In the genomic region with DNA sequence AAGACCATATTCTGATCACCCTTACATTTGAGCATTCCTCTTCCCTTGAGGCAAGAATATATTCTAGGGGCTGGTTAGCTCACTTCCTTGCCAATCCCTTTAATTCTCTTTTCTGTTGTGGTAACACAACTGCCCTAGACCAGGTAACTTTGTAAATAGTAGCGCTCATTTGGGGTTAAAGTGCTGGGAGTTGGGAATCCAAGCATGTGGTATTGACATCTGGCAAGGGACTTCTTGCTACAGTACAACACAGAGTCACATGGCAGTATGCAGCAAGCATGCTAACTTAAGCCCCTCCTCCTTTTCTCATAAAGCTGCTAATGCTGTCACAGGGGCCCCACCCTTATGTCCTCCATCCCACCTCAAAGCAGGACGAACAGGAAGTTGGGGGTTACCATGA, we compare ENCODE assay signal across 26 mouse cellular contexts.
DNase-seq lines count a peak whose midpoint lies in the region; ATAC-seq lines count a peak whose summit lies in the region.
"Had no signal": no experiment of that assay in that cellular context is flagged by ENCODE, and none has a peak within 500 bp of the region (broad histone marks: within the 10 kb centered on the region; RNA-seq: fewer than 3 reads in every experiment).

No protein-coding gene starts in this region.

- H3K9ac ChIP-seq in forebrain, embryonic 11.5 days (ENCODE audit: low read length), result no peak overlapping the region
- no peak overlapping the region for H3K9ac ChIP-seq in forebrain, embryonic 12.5 days
- no peak overlapping the region for H3K9ac ChIP-seq in neural tube, embryonic 13.5 days
- H3K9ac ChIP-seq: embryonic facial prominence, embryonic 13.5 days; forebrain, postnatal 0 days; heart, embryonic 12.5 days; hindbrain, embryonic 14.5 days had no signal

- H3K4me1 ChIP-seq in forebrain, embryonic 11.5 days (replicated peaks; ENCODE audit: control insufficient read depth, insufficient read depth, low read length), result no peaks in the 10 kb centered on the region
- peaks cover 19% of the 10 kb centered on the region for H3K4me1 ChIP-seq in forebrain, embryonic 12.5 days
- peaks cover 36% of the 10 kb centered on the region for H3K4me1 ChIP-seq in neural tube, embryonic 13.5 days (replicated peaks)

- peak; percentile 41 for DNase-seq in forebrain, embryonic 11.5 days (ENCODE audit: low spot score)
- no peak for DNase-seq in neural tube, embryonic 10.5 days (ENCODE audit: extremely low spot score, low spot score)
- no peak for DNase-seq in cerebellum, adult 9-10 months
- DNase-seq: adrenal gland, postnatal 10 days; adrenal gland, postnatal 36 days; B cell, adult 2 months; cerebellum, adult 18-20 months; cerebellum, adult 9-11 months; cerebellum, postnatal 25 days; embryo, embryonic 11 days; forebrain, postnatal 0 days; gastrocnemius, adult 2 months; gastrocnemius, postnatal 14 days; heart, postnatal 14 days; heart, postnatal 4 days had no signal

- 79% methylated on average over 2 of the region's 2 CpGs for WGBS in forebrain, embryonic 11.5 days
- WGBS in forebrain, embryonic 12.5 days, result 78% methylated on average over 2 of the region's 2 CpGs
- 73% methylated on average over 2 of the region's 2 CpGs for WGBS in neural tube, embryonic 13.5 days

- ATAC-seq in forebrain, embryonic 11.5 days (replicated peaks; ENCODE audit: low FRiP score), result no peak
- no peak for ATAC-seq in forebrain, embryonic 12.5 days (ENCODE audit: low FRiP score)
- ATAC-seq in neural tube, embryonic 13.5 days (ENCODE audit: low read depth), result no peak
- 0 out of 2 replicates have a peak, but pooled peaks have one; percentile 5 for ATAC-seq in common myeloid progenitor, adult 5-6 weeks (replicated peaks; ENCODE audit: low read depth, poor library complexity, severe bottlenecking)
- ATAC-seq: forebrain, postnatal 0 days; hindbrain, postnatal 0 days; inflammation-experienced regulatory T-cells, adult 6 months; intestine, embryonic 16.5 days had no signal

- no peak overlapping the region for H3K4me2 ChIP-seq in forebrain, embryonic 11.5 days (ENCODE audit: low read depth, low read length, severe bottlenecking)
- no peak overlapping the region for H3K4me2 ChIP-seq in forebrain, embryonic 12.5 days
- no peak overlapping the region for H3K4me2 ChIP-seq in neural tube, embryonic 13.5 days
- H3K4me2 ChIP-seq: embryonic facial prominence, embryonic 13.5 days; heart, embryonic 12.5 days; hindbrain, embryonic 14.5 days had no signal

- no peak overlapping the region for H3K4me3 ChIP-seq in forebrain, embryonic 11.5 days (ENCODE audit: low read depth, low read length)
- H3K4me3 ChIP-seq in forebrain, embryonic 12.5 days (replicated peaks), result no peak overlapping the region
- H3K4me3 ChIP-seq in neural tube, embryonic 13.5 days, result no peak overlapping the region
- H3K4me3 ChIP-seq: embryonic facial prominence, embryonic 10.5 days; embryonic facial prominence, embryonic 13.5 days; erythroblast, embryonic 14.5 days; gastrocnemius, adult 2 months; heart, embryonic 12.5 days had no signal

- no peaks in the 10 kb centered on the region for H3K36me3 ChIP-seq in forebrain, embryonic 11.5 days (ENCODE audit: control insufficient read depth, insufficient read depth, low read length)
- H3K36me3 ChIP-seq in forebrain, embryonic 12.5 days (replicated peaks), result no peaks in the 10 kb centered on the region
- no peaks in the 10 kb centered on the region for H3K36me3 ChIP-seq in neural tube, embryonic 13.5 days
- H3K36me3 ChIP-seq: embryonic facial prominence, embryonic 10.5 days; embryonic facial prominence, embryonic 13.5 days; heart, embryonic 12.5 days had no signal

- no peaks in the 10 kb centered on the region for H3K27me3 ChIP-seq in forebrain, embryonic 11.5 days (ENCODE audit: control insufficient read depth, insufficient read depth, low read length)
- H3K27me3 ChIP-seq in forebrain, embryonic 12.5 days, result no peaks in the 10 kb centered on the region
- H3K27me3 ChIP-seq in neural tube, embryonic 13.5 days, result no peaks in the 10 kb centered on the region
- H3K27me3 ChIP-seq: embryonic facial prominence, embryonic 13.5 days; heart, embryonic 12.5 days had no signal

- H3K9me3 ChIP-seq in forebrain, embryonic 11.5 days (ENCODE audit: control insufficient read depth, low read length), result no peaks in the 10 kb centered on the region
- H3K9me3 ChIP-seq in forebrain, embryonic 12.5 days, result no peaks in the 10 kb centered on the region
- H3K9me3 ChIP-seq in neural tube, embryonic 13.5 days, result no peaks in the 10 kb centered on the region
- H3K9me3 ChIP-seq: embryonic facial prominence, embryonic 13.5 days; heart, embryonic 12.5 days had no signal

- no peak overlapping the region for H3K27ac ChIP-seq in forebrain, embryonic 11.5 days (ENCODE audit: low read depth, low read length)
- H3K27ac ChIP-seq in forebrain, embryonic 12.5 days, result no peak overlapping the region
- H3K27ac ChIP-seq in neural tube, embryonic 13.5 days (replicated peaks), result peak overlapping the region; percentile 70; the same call in 1 of the 2 replicates
- H3K27ac ChIP-seq: embryonic facial prominence, embryonic 10.5 days; embryonic facial prominence, embryonic 13.5 days; gastrocnemius, adult 2 months; hindbrain, postnatal 0 days had no signal
